In the genomic region with DNA sequence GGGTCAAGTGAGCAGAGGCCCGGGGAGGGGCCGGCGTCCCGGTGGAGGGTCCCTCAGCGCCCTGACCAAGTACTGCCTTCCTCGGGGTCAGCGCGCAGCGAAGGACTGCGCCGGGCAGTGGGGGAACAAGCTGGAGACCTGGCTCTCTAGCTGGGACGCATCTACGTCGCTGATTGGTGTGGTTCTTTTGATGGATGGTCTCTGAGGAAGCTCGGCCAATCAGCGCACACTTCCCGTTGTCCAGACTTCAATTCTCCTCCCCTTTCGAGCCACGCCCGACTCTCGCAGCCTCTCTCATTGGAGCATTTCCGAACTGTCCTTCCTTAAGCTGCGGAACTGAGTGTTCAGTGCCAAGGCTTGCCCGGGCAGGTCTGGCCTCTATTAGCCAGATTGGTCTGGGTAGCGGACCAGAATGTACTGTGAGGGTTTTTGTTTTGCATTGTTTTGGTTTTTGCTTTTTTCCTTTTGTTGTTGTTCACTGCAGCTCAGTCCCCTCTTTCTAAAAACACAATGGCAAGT, we compare ENCODE assay signal across 8 mouse cellular contexts. TPM values are rescaled to one million over a fixed set of nuclear protein-coding genes. Genes with fewer than 3 reads are reported as not detected.
A peak's percentile ranks its signal among the peaks of the same experiment; 100 is the strongest.
DNase-seq lines count a peak whose midpoint lies in the region; ATAC-seq lines count a peak whose summit lies in the region.

A gene (minus strand): TSS at position 203 of the 519 bp plus-strand sequence.

- H3K36me3 ChIP-seq in heart, embryonic 13.5 days: peaks cover 27% of the 10 kb centered on the region
- peaks cover 24% of the 10 kb centered on the region for H3K36me3 ChIP-seq in liver, embryonic 12.5 days
- H3K36me3 ChIP-seq in stomach, embryonic 16.5 days (ENCODE audit: control insufficient read depth, insufficient read depth, low read length): no peaks in the 10 kb centered on the region; the same call in 1 of the 2 replicates

- no peaks in the 10 kb centered on the region for H3K9me3 ChIP-seq in heart, embryonic 13.5 days
- H3K9me3 ChIP-seq in liver, embryonic 12.5 days (replicated peaks): no peaks in the 10 kb centered on the region
- no peaks in the 10 kb centered on the region for H3K9me3 ChIP-seq in stomach, embryonic 16.5 days (replicated peaks; ENCODE audit: control insufficient read depth, low read length)

- peak within 1 kb of the TSS; percentile 95 for H3K9ac ChIP-seq in heart, embryonic 13.5 days
- H3K9ac ChIP-seq in liver, embryonic 12.5 days: peak within 1 kb of the TSS; percentile 92
- H3K9ac ChIP-seq in stomach, embryonic 16.5 days (ENCODE audit: low read length): peak within 1 kb of the TSS; percentile 92

- peak within 1 kb of the TSS; percentile 29 for H3K27ac ChIP-seq in brown adipose tissue, adult 24 weeks (replicated peaks; ENCODE audit: low read depth, low read length)
- H3K27ac ChIP-seq in heart, embryonic 13.5 days (replicated peaks): peak within 1 kb of the TSS; percentile 93
- peak within 1 kb of the TSS; percentile 80 for H3K27ac ChIP-seq in liver, embryonic 12.5 days
- peak within 1 kb of the TSS; percentile 82 for H3K27ac ChIP-seq in stomach, embryonic 16.5 days (ENCODE audit: low read length)

- H3K4me2 ChIP-seq in heart, embryonic 13.5 days: peak within 1 kb of the TSS; percentile 73
- H3K4me2 ChIP-seq in liver, embryonic 12.5 days: peak within 1 kb of the TSS; percentile 85
- H3K4me2 ChIP-seq in stomach, embryonic 16.5 days (ENCODE audit: low read depth, low read length): peak within 1 kb of the TSS; percentile 84

- peak within 1 kb of the TSS; percentile 75 for H3K4me3 ChIP-seq in brown adipose tissue, adult 24 weeks (ENCODE audit: insufficient read depth, low read depth, low read length)
- peak within 1 kb of the TSS; percentile 81 for H3K4me3 ChIP-seq in heart, embryonic 13.5 days
- H3K4me3 ChIP-seq in liver, embryonic 12.5 days: peak within 1 kb of the TSS; percentile 82
- peak within 1 kb of the TSS; percentile 93 for H3K4me3 ChIP-seq in stomach, embryonic 16.5 days (replicated peaks; ENCODE audit: low read length)

- peak; percentile 98 for ATAC-seq in heart, embryonic 13.5 days (ENCODE audit: extremely low read depth, insufficient number of reproducible peaks, low FRiP score, low TSS enrichment)
- peak; percentile 99 for ATAC-seq in liver, embryonic 12.5 days
- peak; percentile 99 for ATAC-seq in stomach, embryonic 16.5 days (ENCODE audit: insufficient read depth, low FRiP score)

- no peaks in the 10 kb centered on the region for H3K27me3 ChIP-seq in heart, embryonic 13.5 days (replicated peaks)
- H3K27me3 ChIP-seq in liver, embryonic 12.5 days (replicated peaks): no peaks in the 10 kb centered on the region
- no peaks in the 10 kb centered on the region for H3K27me3 ChIP-seq in stomach, embryonic 16.5 days (ENCODE audit: control insufficient read depth, insufficient read depth, low read length)

- DNase-seq in CD4-positive, CD25-positive, alpha-beta regulatory T cell, adult 2 months (ENCODE audit: low read depth, low spot score): peak; percentile 94
- DNase-seq in fat pad, adult 2 months (ENCODE audit: extremely low read depth, low read depth, low spot score): peak; percentile 93
- peak; percentile 94 for DNase-seq in kidney, postnatal 10 days
- DNase-seq in natural killer cell, adult 2 months (ENCODE audit: low spot score in 2 of 2): peak; percentile 80 to 84

- 0% methylated on average over 25 of the region's 25 CpGs for WGBS in heart, embryonic 13.5 days
- WGBS in liver, embryonic 12.5 days (ENCODE audit: insufficient replicate concordance): 0% methylated on average over 25 of the region's 25 CpGs
- WGBS in stomach, embryonic 16.5 days: under 1% methylated on average over 25 of the region's 25 CpGs

- H3K4me1 ChIP-seq in brown adipose tissue, adult 24 weeks (ENCODE audit: control insufficient read depth, insufficient read depth, insufficient read length, low read length): no peaks in the 10 kb centered on the region
- H3K4me1 ChIP-seq in heart, embryonic 13.5 days: peaks cover 28% of the 10 kb centered on the region
- H3K4me1 ChIP-seq in liver, embryonic 12.5 days: peaks cover 19% of the 10 kb centered on the region
- peaks cover 3% of the 10 kb centered on the region for H3K4me1 ChIP-seq in stomach, embryonic 16.5 days (ENCODE audit: control insufficient read depth, insufficient read depth, low read length)

RNA-seq across cellular contexts. Expression of the gene that starts here (rescaled TPM):
- 157 and 165 TPM in 2 replicates for polyA plus RNA-seq in brown adipose tissue, adult 24 weeks (2012; ENCODE audit: insufficient read depth, insufficient read length, missing spikeins)
- polyA plus RNA-seq in heart, embryonic 13.5 days (2015; fragmentation: Nextera tagmentation; extraction: Ambion mirVana): 119 and 122 TPM in 2 replicates
- 32.1 and 32.9 TPM in 2 replicates for polyA plus RNA-seq in liver, embryonic 12.5 days (2016; fragmentation: Nextera tagmentation; extraction: Ambion mirVana)
- 61.8 and 75.7 TPM in 2 replicates for polyA plus RNA-seq in stomach, embryonic 16.5 days (2015; fragmentation: Nextera tagmentation; extraction: Ambion mirVana)

Comparison
In these comparisons a context has a peak if more than half of its experiments do, and no peak if none do; other contexts are left out.
1. Peak in every context shown above with its lines: DNase-seq, ATAC-seq, H3K4me3 ChIP-seq and H3K27ac ChIP-seq.
2. H3K27ac ChIP-seq: peak in every context shown above with its lines; median percentile 93 in heart, embryonic 13.5 days; 82 in stomach, embryonic 16.5 days; 80 in liver, embryonic 12.5 days; 29 in brown adipose tissue, adult 24 weeks.